Mouse (Mus musculus): ENCODE measurements at regions not wholly inside any gene's neighbourhood (a gene's known extent, or its start where the extent isn't known, plus 50 kb on each side); places are given as distances from the start of the nearest gene placed in this dataset.
A peak's percentile ranks its signal among the peaks of the same experiment; 100 is the strongest.
"Not testable (repeated sequence)": the region's sequence is repeated elsewhere in the genome, so short reads cannot be mapped to it uniquely, and the experiment has no call there.

- no peak for DNase-seq (ENCODE audit: low read depth, low spot score)
Measured at GRCm38 (mm10) chr9:53045788-53046187, 202.1 kb downstream of the Ddx10 start.

GRCm38 (mm10) chr9:53033797-53034196 lies 214.1 kb downstream of the Ddx10 start:
- no peak for DNase-seq (ENCODE audit: low read depth, low spot score)

GRCm38 (mm10) chr9:53022096-53022495 lies 225.8 kb downstream of the Ddx10 start:
- DNase-seq (ENCODE audit: low read depth, low spot score) = peak; percentile 33

GRCm38 (mm10) chr9:53010741-53011140 lies 237.1 kb downstream of the Ddx10 start:
- DNase-seq (ENCODE audit: low read depth, low spot score) = no peak

- no peak for DNase-seq (ENCODE audit: low read depth, low spot score)
Measured at GRCm38 (mm10) chr9:53007395-53007794, 240.5 kb downstream of the Ddx10 start.

- DNase-seq (ENCODE audit: low read depth, low spot score) = no peak
Measured at GRCm38 (mm10) chr9:53006085-53006484, 241.8 kb downstream of the Ddx10 start.

- DNase-seq (ENCODE audit: low read depth, low spot score) = no peak
Measured at GRCm38 (mm10) chr9:53004253-53004978, 243.4 kb downstream of the Ddx10 start.

GRCm38 (mm10) chr9:52976041-52976440 lies 271.8 kb downstream of the Ddx10 start:
- no peak for DNase-seq (ENCODE audit: low read depth, low spot score)

- no peak for DNase-seq (ENCODE audit: low read depth, low spot score)
Measured at GRCm38 (mm10) chr9:52965631-52966030, 282.2 kb downstream of the Ddx10 start.

- no peak for DNase-seq (ENCODE audit: low read depth, low spot score)
Measured at GRCm38 (mm10) chr9:52959668-52960067, 280.1 kb upstream of the AI593442 start.

- DNase-seq (ENCODE audit: low read depth, low spot score) = no peak
Measured at GRCm38 (mm10) chr9:52957245-52957644, 277.7 kb upstream of the AI593442 start.

GRCm38 (mm10) chr9:52944081-52944480 lies 264.5 kb upstream of the AI593442 start:
- DNase-seq (ENCODE audit: low read depth, low spot score) = no peak

- DNase-seq (ENCODE audit: low read depth, low spot score) = no peak
Measured at GRCm38 (mm10) chr9:52941637-52941983, 262.0 kb upstream of the AI593442 start.

GRCm38 (mm10) chr9:52940964-52941636 lies 261.5 kb upstream of the AI593442 start:
- no peak for DNase-seq (ENCODE audit: low read depth, low spot score)

GRCm38 (mm10) chr9:52935082-52935481 lies 255.5 kb upstream of the AI593442 start:
- DNase-seq (ENCODE audit: low read depth, low spot score) = no peak

GRCm38 (mm10) chr9:52917516-52917915 lies 237.9 kb upstream of the AI593442 start:
- no peak for DNase-seq (ENCODE audit: low read depth, low spot score)

GRCm38 (mm10) chr9:52888653-52889052 lies 209.1 kb upstream of the AI593442 start:
- DNase-seq (ENCODE audit: low read depth, low spot score) = not testable (repeated sequence)

GRCm38 (mm10) chr9:52887997-52888396 lies 208.4 kb upstream of the AI593442 start:
- not testable (repeated sequence) for DNase-seq (ENCODE audit: low read depth, low spot score)

GRCm38 (mm10) chr9:52867236-52867635 lies 187.7 kb upstream of the AI593442 start:
- DNase-seq (ENCODE audit: low read depth, low spot score) = no peak

- DNase-seq (ENCODE audit: low read depth, low spot score) = no peak
Measured at GRCm38 (mm10) chr9:52860327-52860726, 180.7 kb upstream of the AI593442 start.

GRCm38 (mm10) chr9:52858411-52858810 lies 178.8 kb upstream of the AI593442 start:
- no peak for DNase-seq (ENCODE audit: low read depth, low spot score)

- no peak for DNase-seq (ENCODE audit: low read depth, low spot score)
Measured at GRCm38 (mm10) chr9:52853338-52853737, 173.8 kb upstream of the AI593442 start.

- no peak for DNase-seq (ENCODE audit: low read depth, low spot score)
Measured at GRCm38 (mm10) chr9:52850552-52850951, 171.0 kb upstream of the AI593442 start.

Measured in ZHBTc4 (cell line).